Mouse (Mus musculus) G1E (cell line): ENCODE measurements at regions not wholly inside any gene's neighbourhood (a gene's known extent, or its start where the extent isn't known, plus 50 kb on each side); places are given as distances from the start of the nearest gene placed in this dataset.

ENCODE experiments used
- ATAC-seq: 2 replicates; pipeline ENCODE4 v1.8.0; 2016; ENCODE audit warnings: mild to moderate bottlenecking; ENCODE audit not compliant: insufficient number of reproducible peaks, poor library complexity, low FRiP score, severe bottlenecking; ENCODE audit errors: extremely low read depth
- DNase-seq: peaks from one replicate; pipeline ENCODE4 v3.0.0; 2012; ENCODE audit warnings: low spot score
- H3K27me3 ChIP-seq: 2 replicates; pipeline ENCODE4 v1.6.1; 2012; ENCODE audit warnings: mild to moderate bottlenecking, low read length, inconsistent platforms; ENCODE audit not compliant: insufficient read depth
- H3K36me3 ChIP-seq: replicated peaks from 2 replicates; pipeline ENCODE3; 2012; ENCODE audit warnings: mild to moderate bottlenecking, inconsistent platforms
- H3K4me1 ChIP-seq: 2 replicates; pipeline ENCODE4 v1.6.1; 2012; ENCODE audit warnings: low read depth, low read length, inconsistent platforms, mixed read lengths; ENCODE audit not compliant: insufficient read depth
- H3K4me3 ChIP-seq: 2 replicates; pipeline ENCODE4 v1.5.1; 2012; ENCODE audit warnings: low read depth, mild to moderate bottlenecking, inconsistent platforms, low read length, moderate library complexity, mixed read lengths
- H3K9me3 ChIP-seq: replicated peaks from 2 replicates; pipeline ENCODE4 v1.6.1; 2012; ENCODE audit warnings: inconsistent platforms
- CTCF ChIP-seq: IDR thresholded peaks from 2 replicates; pipeline ENCODE4 v1.5.1; 2012; ENCODE audit warnings: low read depth, low read length, inconsistent platforms, mixed read lengths
- GATA1 ChIP-seq: IDR thresholded peaks from 2 replicates; pipeline ENCODE4 v1.6.1; 2012; ENCODE audit warnings: borderline replicate concordance, low read length, inconsistent platforms, mixed read lengths
- GATA2 ChIP-seq: IDR thresholded peaks from 2 replicates; pipeline ENCODE4 v1.6.1; 2012; ENCODE audit warnings: low read depth, low read length, inconsistent platforms, borderline replicate concordance
- POLR2AphosphoS5 ChIP-seq: IDR thresholded peaks from 2 replicates; pipeline ENCODE4 v1.6.1; 2012; ENCODE audit warnings: low read depth, low read length, inconsistent platforms; ENCODE audit not compliant: insufficient replicate concordance
- TAL1 ChIP-seq: conservative IDR thresholded peaks from 2 replicates; pipeline ENCODE4 v1.6.1; 2012; ENCODE audit warnings: low read depth, low read length, inconsistent platforms, mixed read lengths

GRCm38 (mm10) chr3:15000657-15001056 is 114.6 kb downstream of the Car2 start:
- Histone ChIP-seq H3K4me1 (peaks cover 45% of the 10 kb centered on the region), H3K27me3 (no peaks in the 10 kb centered on the region), H3K36me3 (no peaks in the 10 kb centered on the region), H3K4me3 (no peak overlapping the region), H3K9me3 (no peaks in the 10 kb centered on the region)
- DNase-seq (no peak), ATAC-seq (no peak)
- TF ChIP-seq GATA1 = no peak
- TF ChIP-seq POLR2AphosphoS5 = no peak
- TF ChIP-seq TAL1 = no peak
- no peak for TF ChIP-seq GATA2
- no peak for TF ChIP-seq CTCF

GRCm38 (mm10) chr3:15007821-15008220 is 121.7 kb downstream of the Car2 start:
- ATAC-seq (no peak), DNase-seq (no peak)
- peaks cover 24% of the 10 kb centered on the region for H3K4me1 ChIP-seq
- no peak for TF ChIP-seq TAL1
- TF ChIP-seq POLR2AphosphoS5 = no peak
- no peak for TF ChIP-seq CTCF
- no peak for TF ChIP-seq GATA1
- no peak for TF ChIP-seq GATA2
- H3K9me3 ChIP-seq = no peaks in the 10 kb centered on the region
- H3K4me3 ChIP-seq = no peak overlapping the region
- no peaks in the 10 kb centered on the region for H3K27me3 ChIP-seq
- H3K36me3 ChIP-seq = no peaks in the 10 kb centered on the region

- H3K36me3 ChIP-seq = no peaks in the 10 kb centered on the region
- DNase-seq (no peak), ATAC-seq (no peak)
- H3K4me1 ChIP-seq = peaks cover 26% of the 10 kb centered on the region
- no peak overlapping the region for H3K4me3 ChIP-seq
- no peaks in the 10 kb centered on the region for H3K27me3 ChIP-seq
- H3K9me3 ChIP-seq = no peaks in the 10 kb centered on the region
- no peak for TF ChIP-seq CTCF
- no peak for TF ChIP-seq GATA1
- TF ChIP-seq GATA2 = no peak
- TF ChIP-seq POLR2AphosphoS5 = no peak
- TF ChIP-seq TAL1 = no peak
Observed at GRCm38 (mm10) chr3:15008501-15008900, 122.4 kb downstream of the Car2 start.

- no peaks in the 10 kb centered on the region for H3K9me3 ChIP-seq
- H3K36me3 ChIP-seq = no peaks in the 10 kb centered on the region
- ATAC-seq = no peak
- H3K4me1 ChIP-seq = peaks cover 24% of the 10 kb centered on the region
- H3K4me3 ChIP-seq = no peak overlapping the region
- TF ChIP-seq GATA1 = no peak
- DNase-seq = no peak
- H3K27me3 ChIP-seq = no peaks in the 10 kb centered on the region
Observed at GRCm38 (mm10) chr3:15009747-15010146, 123.7 kb downstream of the Car2 start.

GRCm38 (mm10) chr3:15016621-15017020 is 130.5 kb downstream of the Car2 start:
- H3K4me1 ChIP-seq = peaks cover 13% of the 10 kb centered on the region
- H3K9me3 ChIP-seq = no peaks in the 10 kb centered on the region
- no peak overlapping the region for H3K4me3 ChIP-seq
- no peak for ATAC-seq
- no peak for DNase-seq
- TF ChIP-seq TAL1 (no peak), GATA1 (no peak), CTCF (no peak), GATA2 (no peak), POLR2AphosphoS5 (no peak)
- H3K27me3 ChIP-seq = no peaks in the 10 kb centered on the region
- no peaks in the 10 kb centered on the region for H3K36me3 ChIP-seq

GRCm38 (mm10) chr3:15022773-15023172 is 136.7 kb downstream of the Car2 start:
- H3K27me3 ChIP-seq = no peaks in the 10 kb centered on the region
- peaks cover 5% of the 10 kb centered on the region for H3K4me1 ChIP-seq
- no peaks in the 10 kb centered on the region for H3K9me3 ChIP-seq
- H3K36me3 ChIP-seq = no peaks in the 10 kb centered on the region
- ATAC-seq = no peak
- no peak overlapping the region for H3K4me3 ChIP-seq
- no peak for TF ChIP-seq TAL1
- no peak for TF ChIP-seq CTCF
- no peak for DNase-seq

GRCm38 (mm10) chr3:15040866-15041528 is 154.9 kb downstream of the Car2 start:
- no peaks in the 10 kb centered on the region for H3K36me3 ChIP-seq
- no peak for ATAC-seq
- H3K4me1 ChIP-seq = no peaks in the 10 kb centered on the region
- no peak for DNase-seq
- TF ChIP-seq GATA2 = no peak
- TF ChIP-seq POLR2AphosphoS5 = no peak
- no peak for TF ChIP-seq TAL1
- TF ChIP-seq CTCF = no peak
- TF ChIP-seq GATA1 = no peak
- H3K27me3 ChIP-seq = no peaks in the 10 kb centered on the region
- H3K9me3 ChIP-seq = no peaks in the 10 kb centered on the region
- H3K4me3 ChIP-seq = no peak overlapping the region
